Mouse (Mus musculus) ovary, postnatal 36 days (tissue): ENCODE measurements around the gene Pgs1.

Experiments
- DNase-seq: peaks from one replicate; pipeline ENCODE4 v3.0.0; 2022; ENCODE audit warnings: low spot score, mixed read lengths

Pgs1 gene

GRCm38 (mm10) chr11:117963091-117963793 is 22.9 kb upstream of the Pgs1 start:
- DNase-seq = peak; percentile 100

GRCm38 (mm10) chr11:117963872-117964271 is 22.2 kb upstream of the Pgs1 start:
- no peak for DNase-seq

- no peak for DNase-seq
Observed at GRCm38 (mm10) chr11:117964294-117964693, 21.8 kb upstream of the Pgs1 start.

- DNase-seq = no peak
Observed at GRCm38 (mm10) chr11:117965052-117965451, 21.0 kb upstream of the Pgs1 start.

- no peak for DNase-seq
Observed at GRCm38 (mm10) chr11:117965561-117965981, 20.5 kb upstream of the Pgs1 start.

- no peak for DNase-seq
Observed at GRCm38 (mm10) chr11:117966506-117967100, 19.5 kb upstream of the Pgs1 start.

- no peak for DNase-seq
Observed at GRCm38 (mm10) chr11:117967249-117968015, 18.7 kb upstream of the Pgs1 start.

- DNase-seq = peak; percentile 60
Observed at GRCm38 (mm10) chr11:117968016-117968671, 17.9 kb upstream of the Pgs1 start.

DNA sequence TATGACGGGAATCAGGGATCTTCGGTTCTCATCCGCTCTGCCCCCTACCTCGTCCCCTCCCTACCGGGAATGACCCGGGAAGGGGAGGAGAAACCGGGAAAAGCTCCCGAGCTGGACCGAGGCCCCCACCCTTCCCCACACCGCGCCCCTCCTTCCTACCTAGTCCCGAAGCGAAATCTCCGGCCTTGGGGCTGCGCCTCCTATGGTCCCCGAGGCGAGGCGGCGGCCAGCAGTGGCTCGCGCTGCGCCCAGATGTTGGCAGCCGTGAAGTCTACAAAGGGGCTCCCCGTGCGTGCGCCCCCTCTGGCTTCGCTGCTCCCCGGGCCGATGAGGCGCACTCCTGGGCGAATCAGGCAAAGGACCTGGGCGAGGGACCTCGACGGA is 17.4 kb upstream of the Pgs1 start:
- no peak for DNase-seq

- peak; percentile 98 for DNase-seq
Observed at GRCm38 (mm10) chr11:117969100-117969944, 16.8 kb upstream of the Pgs1 start.

DNA sequence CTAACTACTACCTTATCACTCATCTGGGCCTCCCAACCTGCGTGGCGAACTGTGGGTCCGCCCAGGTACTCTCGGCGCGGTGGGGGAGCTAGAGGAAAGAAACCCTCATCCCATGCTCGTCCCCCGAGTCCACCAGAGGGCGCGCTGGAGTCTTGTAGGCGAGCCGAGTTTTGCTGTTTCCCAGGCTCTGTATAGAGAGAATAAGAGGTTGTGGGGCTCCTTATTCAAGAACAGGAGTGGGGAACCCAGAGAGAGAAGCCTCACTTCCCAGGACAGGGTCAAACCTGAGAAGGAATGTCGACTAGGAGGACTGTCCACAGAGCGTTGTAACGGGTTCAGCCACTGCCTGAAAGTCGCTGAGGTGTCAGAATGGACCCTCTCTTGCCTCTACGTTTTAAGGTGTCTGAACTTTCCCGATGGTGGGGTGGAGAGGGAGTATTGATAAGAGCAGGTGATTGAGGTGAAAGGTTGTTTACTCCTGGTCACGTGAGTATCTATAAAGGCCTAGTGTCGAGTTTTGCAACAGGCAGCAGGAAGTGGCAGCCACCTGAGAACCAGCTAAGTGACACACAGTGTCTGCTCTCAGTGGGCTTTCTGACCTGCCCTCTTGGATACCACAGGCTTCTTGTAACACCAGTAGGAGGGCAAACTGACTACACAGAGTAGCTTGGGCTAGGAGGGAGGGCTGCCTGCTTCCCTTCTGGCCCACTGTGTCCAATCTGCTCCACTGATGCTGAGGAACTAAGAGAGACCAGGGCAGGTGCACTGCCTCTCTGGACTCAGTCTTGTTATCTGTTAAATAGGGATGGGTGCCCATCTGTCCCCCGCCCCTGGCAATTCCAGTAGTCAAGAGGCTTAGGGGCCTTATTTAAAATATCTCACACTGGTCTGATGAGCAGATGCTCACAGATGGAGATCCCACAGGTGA is 15.9 kb upstream of the Pgs1 start, which contains the start of gene Socs3:
Gene Socs3 (minus strand): TSS at position 103 of the 928 bp plus-strand sequence.
- peak; percentile 91 for DNase-seq

DNA sequence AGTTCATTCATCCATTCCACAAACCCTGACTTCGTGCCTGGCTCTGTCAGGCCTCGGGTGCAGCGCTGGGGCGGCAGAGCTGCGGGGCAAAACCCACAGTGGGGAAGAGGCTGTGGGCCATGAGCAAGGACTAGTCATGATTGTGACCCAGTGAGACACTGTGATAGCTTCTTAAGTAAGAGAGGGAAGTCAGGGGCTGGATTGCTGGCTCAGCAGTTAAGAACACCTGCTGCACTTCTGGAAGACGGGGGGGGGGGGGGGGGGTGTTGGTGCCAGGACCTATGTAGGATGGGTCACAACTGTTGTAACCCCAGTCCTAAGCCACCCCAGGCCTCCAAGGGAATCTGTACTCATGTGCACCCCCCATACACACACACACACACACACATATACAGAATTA is 15.0 kb upstream of the Pgs1 start:
- DNase-seq = no peak

DNA sequence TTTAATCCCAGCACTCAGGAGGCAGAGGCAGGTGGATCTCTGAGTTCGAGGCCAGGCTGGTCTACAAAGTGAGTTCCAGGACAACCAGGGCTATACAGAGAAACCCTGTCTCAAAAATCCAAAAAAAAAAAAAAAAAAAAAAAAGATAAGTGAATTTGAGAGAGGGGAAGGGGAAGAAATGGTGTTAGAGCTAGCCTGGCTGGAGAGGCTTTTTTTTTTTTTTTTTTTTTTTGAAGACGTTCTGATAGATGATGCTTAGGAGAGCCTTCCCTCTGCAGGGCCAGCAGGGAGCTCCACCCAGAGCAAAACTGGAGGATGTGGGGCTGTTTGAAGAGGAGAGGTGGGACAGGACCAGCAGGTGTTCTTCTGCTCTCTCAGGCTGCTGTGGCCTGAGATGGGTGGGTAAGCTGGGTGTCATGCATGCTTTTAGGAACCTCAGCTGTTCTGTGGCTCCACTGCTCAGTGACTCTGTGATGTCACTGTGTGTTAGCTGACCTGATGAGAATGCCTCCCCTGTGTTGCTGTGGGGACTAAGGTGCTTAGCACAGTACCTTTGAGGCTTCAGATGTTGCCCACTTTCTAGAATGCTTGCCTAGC is 14.3 kb upstream of the Pgs1 start:
- DNase-seq = no peak

DNA sequence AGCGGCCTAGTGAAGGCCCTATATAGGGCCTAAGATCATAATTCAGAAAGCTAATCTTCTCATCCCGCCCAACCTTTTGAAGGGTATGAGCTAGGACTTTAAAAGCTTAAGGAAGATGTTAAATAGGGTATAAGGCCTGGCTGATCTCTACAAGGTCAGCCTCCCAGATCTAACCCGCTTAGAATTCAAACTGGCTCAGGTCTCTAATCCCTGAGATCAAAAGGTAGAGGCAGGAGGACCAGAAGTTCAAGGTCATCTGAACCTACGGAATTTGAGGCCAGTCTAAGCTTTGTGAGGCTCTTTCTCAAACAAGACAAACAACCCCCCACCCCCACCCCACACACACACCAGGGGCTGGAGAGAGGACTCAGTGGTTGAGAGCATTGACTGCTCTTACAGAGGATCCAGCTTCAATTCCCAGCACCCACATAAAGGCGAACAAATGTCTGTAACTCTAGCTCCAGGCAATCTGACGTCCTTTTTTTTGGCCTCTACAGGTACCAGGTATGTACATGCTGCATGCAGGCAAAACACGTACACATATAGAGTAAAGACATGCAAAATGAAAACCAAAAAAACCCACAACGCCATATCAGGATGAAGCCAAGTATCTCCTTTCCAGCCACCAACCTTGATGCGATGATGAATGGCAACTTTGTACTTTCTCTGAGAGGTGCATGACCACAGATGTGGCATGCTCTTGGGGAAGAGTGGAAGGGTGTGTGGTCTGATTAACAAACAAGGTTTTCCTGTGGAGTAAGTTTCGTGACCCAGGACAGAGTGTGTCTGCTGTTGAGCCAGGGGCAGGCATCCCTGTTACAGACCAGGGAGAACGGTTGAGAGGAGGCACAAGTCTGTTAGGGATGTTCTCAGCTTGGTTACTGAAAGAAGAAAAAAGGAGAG is 13.2 kb upstream of the Pgs1 start:
- DNase-seq = no peak

- no peak for DNase-seq
Observed at GRCm38 (mm10) chr11:117973569-117973968, 12.5 kb upstream of the Pgs1 start.

DNA sequence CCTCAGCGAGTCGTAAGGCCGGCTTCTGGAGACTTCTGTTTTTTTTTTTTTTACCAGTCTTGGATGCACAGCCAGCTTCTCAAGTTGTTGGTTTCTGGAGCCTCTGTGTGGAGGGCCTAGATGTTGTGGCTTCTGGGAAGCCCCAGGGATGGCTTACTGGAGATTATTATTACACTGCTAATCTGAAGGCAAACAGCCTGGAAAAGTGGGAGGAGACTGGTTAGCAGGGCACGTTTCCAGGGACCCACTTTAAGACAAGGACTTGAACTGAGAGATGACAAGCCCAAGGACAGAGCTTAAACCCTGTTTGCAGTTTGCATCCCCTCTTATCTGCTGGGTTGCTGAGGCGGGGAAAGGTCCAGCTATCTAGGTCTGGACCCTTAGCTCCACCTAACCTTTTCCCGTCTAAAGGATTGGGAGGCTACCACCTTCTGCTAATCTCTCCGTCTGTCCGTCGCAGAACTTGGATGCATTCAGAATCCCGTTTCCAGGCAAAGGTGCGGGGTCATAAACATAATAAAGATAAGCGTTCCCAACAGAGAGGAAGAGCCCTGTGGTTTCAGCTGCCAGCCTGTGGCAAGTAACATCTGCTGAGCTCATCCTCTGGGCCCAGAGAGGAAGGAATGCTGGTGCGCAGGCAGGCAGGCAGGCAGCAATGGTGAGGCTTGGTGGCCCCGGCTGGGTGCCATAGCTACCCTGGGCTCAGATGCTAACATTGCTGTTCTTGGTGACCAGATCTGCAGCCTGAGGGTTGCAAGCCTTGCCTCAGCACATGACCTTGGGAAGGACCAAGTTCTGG is 11.6 kb upstream of the Pgs1 start:
- no peak for DNase-seq

GRCm38 (mm10) chr11:117975211-117975967 is 10.7 kb upstream of the Pgs1 start:
- no peak for DNase-seq
